Mouse (Mus musculus) liver, adult 2 months (tissue): ENCODE measurements at regions not wholly inside any gene's neighbourhood (a gene's known extent, or its start where the extent isn't known, plus 50 kb on each side); places are given as distances from the start of the nearest gene placed in this dataset.

Experiments used
- DNase-seq: peaks from one replicate; pipeline ENCODE4 v3.0.0-alpha.2; 2011; ENCODE audit warnings: low read depth, low spot score; ENCODE audit errors: extremely low read depth
- H3K27ac ChIP-seq: fragments of 200-500 bp; replicated peaks from 2 replicates; pipeline ENCODE4 v1.5.1; 2012; ENCODE audit warnings: low read depth, mild to moderate bottlenecking, control low read depth, inconsistent platforms, low read length; ENCODE audit not compliant: insufficient read depth
- H3K27me3 ChIP-seq: fragments of 200-500 bp; 2 replicates; pipeline ENCODE4 v1.6.1; 2012; ENCODE audit warnings: mild to moderate bottlenecking, moderate library complexity, low read length, inconsistent platforms; ENCODE audit not compliant: control insufficient read depth, insufficient read depth
- H3K36me3 ChIP-seq: fragments of 200-500 bp; 2 replicates; pipeline ENCODE4 v1.6.1; 2012; ENCODE audit warnings: low read length, inconsistent platforms; ENCODE audit not compliant: control insufficient read depth, insufficient read depth
- H3K4me1 ChIP-seq: fragments of 200-500 bp; 2 replicates; pipeline ENCODE4 v1.6.1; 2011; ENCODE audit warnings: low read length; ENCODE audit not compliant: control insufficient read depth, insufficient read depth
- H3K4me3 ChIP-seq: fragments of 200-500 bp; 2 replicates; pipeline ENCODE4 v1.5.1; 2011; ENCODE audit warnings: low read depth, mild to moderate bottlenecking, control low read depth, low read length, moderate library complexity; ENCODE audit not compliant: insufficient read depth
- H3K79me2 ChIP-seq: fragments of 200-500 bp; 2 replicates; pipeline ENCODE4 v1.6.1; 2012; ENCODE audit warnings: inconsistent platforms, mild to moderate bottlenecking, low read length, moderate library complexity; ENCODE audit not compliant: control insufficient read depth, insufficient read depth
- H3K9ac ChIP-seq: fragments of 200-500 bp; 2 replicates; pipeline ENCODE4 v1.6.1; 2012; ENCODE audit warnings: low read depth, mild to moderate bottlenecking, control low read depth, inconsistent platforms, low read length
- CTCF ChIP-seq: fragments of 200-500 bp; IDR thresholded peaks from 2 replicates; pipeline ENCODE4 v1.5.1; 2011; ENCODE audit warnings: low read depth, low read length, control low read depth
- POLR2A ChIP-seq: fragments of 200-500 bp; IDR thresholded peaks from 2 replicates; pipeline ENCODE4 v1.6.1; 2011; ENCODE audit warnings: low read length, control low read depth; ENCODE audit not compliant: insufficient read depth; ENCODE audit errors: extremely low read depth
- WGBS: fragments of 180-500 bp; shearing (Covaris S2); methylation state at CpG from one replicate; pipeline ENCODE4 v1.1.7; 2018; 5-methylcytosine and 5-hydroxymethylcytosine counted together

DNA sequence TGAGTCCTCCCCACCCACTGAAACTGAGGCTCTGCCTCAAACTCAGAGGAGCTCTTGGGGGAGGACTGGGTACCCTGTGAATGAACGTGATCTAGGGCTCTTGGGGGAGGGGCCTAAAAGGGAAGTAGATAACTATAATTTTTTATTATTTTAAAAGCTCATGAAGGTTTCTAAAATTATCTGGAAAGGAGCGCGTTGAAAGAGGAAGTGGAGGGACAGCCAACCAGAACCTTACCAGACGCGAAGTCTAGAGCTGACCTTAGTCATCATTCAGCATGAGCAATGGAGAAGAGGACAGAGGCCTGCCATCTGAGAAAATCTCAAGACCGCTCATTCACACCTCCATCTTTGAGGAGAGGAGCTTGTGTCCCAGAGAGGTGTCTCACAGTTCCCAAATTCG lies 98.0 kb upstream of the Atxn1 start:
- no peaks in the 10 kb centered on the region for H3K4me1 ChIP-seq
- no peaks in the 10 kb centered on the region for H3K36me3 ChIP-seq
- no peak overlapping the region for H3K9ac ChIP-seq
- WGBS, result 82% methylated on average over 7 of the region's 7 CpGs
- no peak for TF ChIP-seq CTCF
- H3K4me3 ChIP-seq, result no peak overlapping the region
- no peaks in the 10 kb centered on the region for H3K79me2 ChIP-seq
- no peaks in the 10 kb centered on the region for H3K27me3 ChIP-seq
- H3K27ac ChIP-seq, result no peak overlapping the region
- DNase-seq, result no peak

DNA sequence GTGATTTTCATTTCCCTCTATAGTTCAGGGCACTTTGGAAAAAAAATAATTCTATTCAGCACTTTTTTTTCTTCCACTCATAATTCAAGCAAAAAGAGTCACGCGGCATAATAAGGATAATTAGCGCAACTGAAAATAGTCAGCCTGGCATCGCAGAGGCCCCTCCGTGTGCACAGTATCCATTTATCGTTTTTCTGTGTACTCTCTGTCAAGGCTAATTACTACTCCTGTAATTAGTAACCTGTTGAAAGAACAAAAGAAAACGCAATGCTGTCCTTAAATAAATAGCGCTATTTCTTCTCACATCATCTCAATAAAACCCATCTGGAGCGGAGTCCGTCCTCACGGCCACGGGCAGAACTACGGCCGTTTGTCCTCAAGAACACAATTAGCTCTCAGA lies 95.1 kb upstream of the Atxn1 start:
- 94% methylated on average over 14 of the region's 14 CpGs for WGBS
- DNase-seq, result no peak
- H3K27me3 ChIP-seq, result no peaks in the 10 kb centered on the region
- no peak overlapping the region for H3K9ac ChIP-seq
- TF ChIP-seq CTCF (no peak), POLR2A (no peak)
- H3K79me2 ChIP-seq, result no peaks in the 10 kb centered on the region
- H3K4me3 ChIP-seq, result no peak overlapping the region
- H3K27ac ChIP-seq, result no peak overlapping the region
- no peaks in the 10 kb centered on the region for H3K36me3 ChIP-seq
- H3K4me1 ChIP-seq, result peaks cover 2% of the 10 kb centered on the region; the same call in 1 of the 2 replicates

DNA sequence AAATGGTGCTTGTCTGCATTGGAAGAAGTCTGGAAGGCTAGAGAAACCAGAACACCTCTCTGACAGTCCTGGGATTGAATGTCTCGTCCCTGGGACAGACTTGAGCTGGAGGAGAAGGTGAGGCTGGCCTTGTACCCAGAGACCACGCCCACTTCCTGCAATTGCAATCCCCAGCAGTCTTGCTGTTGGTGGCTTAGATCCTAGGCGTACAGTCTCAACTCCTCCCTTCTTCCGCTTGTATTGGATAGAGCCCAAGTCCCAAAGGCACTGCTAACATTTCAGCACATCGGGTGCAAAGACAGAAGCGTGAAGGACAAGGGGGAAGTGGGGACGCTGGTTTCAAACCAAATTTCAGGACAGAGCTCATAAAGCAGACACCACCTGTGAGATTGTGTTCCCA lies 94.1 kb upstream of the Atxn1 start:
- Histone ChIP-seq H3K9ac (no peak overlapping the region), H3K27me3 (no peaks in the 10 kb centered on the region), H3K79me2 (no peaks in the 10 kb centered on the region), H3K4me3 (no peak overlapping the region), H3K4me1 (peaks cover 2% of the 10 kb centered on the region; the same call in 1 of the 2 replicates), H3K27ac (no peak overlapping the region), H3K36me3 (no peaks in the 10 kb centered on the region)
- no peak for TF ChIP-seq POLR2A
- no peak for TF ChIP-seq CTCF
- no peak for DNase-seq
- WGBS, result 27% methylated on average over 7 of the region's 7 CpGs

DNA sequence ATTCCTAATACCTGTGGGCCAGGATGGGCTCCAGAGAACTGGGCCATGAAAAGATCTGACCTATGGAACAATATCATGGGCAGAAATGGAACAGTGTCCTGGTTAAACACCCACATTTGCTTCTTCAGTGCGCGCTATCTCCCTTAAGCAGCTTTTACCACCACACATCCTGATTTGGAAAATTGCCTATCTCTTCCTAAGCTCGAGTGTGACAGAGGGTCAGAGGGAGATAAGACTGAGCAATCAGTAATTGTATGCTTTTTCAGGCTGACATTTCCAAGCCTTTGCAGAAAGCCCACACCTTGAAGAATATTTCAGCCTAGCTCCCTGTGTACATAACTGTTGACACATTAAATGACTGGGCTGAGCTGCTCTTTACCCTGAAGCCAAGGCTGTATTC lies 93.5 kb upstream of the Atxn1 start:
- TF ChIP-seq CTCF, result no peak
- TF ChIP-seq POLR2A, result no peak
- no peak overlapping the region for H3K4me3 ChIP-seq
- no peaks in the 10 kb centered on the region for H3K27me3 ChIP-seq
- peaks cover 2% of the 10 kb centered on the region; the same call in 1 of the 2 replicates for H3K4me1 ChIP-seq
- no peak overlapping the region for H3K9ac ChIP-seq
- no peaks in the 10 kb centered on the region for H3K36me3 ChIP-seq
- no peaks in the 10 kb centered on the region for H3K79me2 ChIP-seq
- WGBS, result 65% methylated on average over 3 of the region's 3 CpGs
- DNase-seq, result no peak
- H3K27ac ChIP-seq, result no peak overlapping the region

DNA sequence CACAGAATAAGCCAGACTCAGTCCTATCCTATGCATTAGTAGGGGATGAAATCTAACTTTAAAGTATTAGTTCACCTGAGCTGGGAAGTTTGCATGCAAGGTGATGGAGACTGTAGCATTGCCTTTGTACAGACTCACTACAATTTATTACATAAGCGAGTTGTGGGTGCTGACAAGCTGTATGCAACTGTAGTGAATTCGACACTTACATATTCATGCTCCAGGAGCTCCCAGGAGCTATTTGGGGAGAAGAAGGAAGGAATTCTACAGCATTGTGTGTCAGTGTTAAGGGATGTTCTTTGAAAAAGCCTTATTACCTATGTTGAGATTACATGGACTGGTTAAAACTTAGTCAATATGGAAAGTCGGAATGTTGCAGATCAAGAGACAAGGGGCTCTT lies 90.6 kb upstream of the Atxn1 start:
- 95% methylated on average over 3 of the region's 3 CpGs for WGBS
- no peak overlapping the region for H3K9ac ChIP-seq
- H3K79me2 ChIP-seq, result no peaks in the 10 kb centered on the region
- no peak overlapping the region for H3K4me3 ChIP-seq
- peaks cover 10% of the 10 kb centered on the region; the same call in 1 of the 2 replicates for H3K4me1 ChIP-seq
- TF ChIP-seq POLR2A (no peak), CTCF (no peak)
- H3K36me3 ChIP-seq, result no peaks in the 10 kb centered on the region
- H3K27ac ChIP-seq, result no peak overlapping the region
- no peak for DNase-seq
- H3K27me3 ChIP-seq, result no peaks in the 10 kb centered on the region

DNA sequence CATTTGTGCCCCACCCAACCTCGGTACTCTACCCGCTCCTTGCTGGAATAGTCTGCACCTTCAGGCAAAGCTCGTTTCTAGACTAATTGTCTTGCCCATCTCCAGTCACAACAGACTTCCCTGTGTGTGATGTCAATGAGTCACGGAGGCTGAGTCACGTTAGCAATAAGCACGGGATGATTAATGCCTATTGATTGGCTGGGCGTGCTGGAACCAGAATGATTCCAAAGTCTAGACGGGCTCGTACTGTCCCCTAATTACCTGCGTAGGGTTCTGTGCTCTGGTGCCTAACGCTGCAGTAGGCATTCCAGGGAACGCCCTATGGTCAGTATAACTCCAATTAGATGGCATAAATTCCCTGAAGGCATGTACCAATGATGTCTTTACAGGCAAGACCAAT lies 78.8 kb upstream of the Atxn1 start:
- DNase-seq, result peak; percentile 27
- TF ChIP-seq POLR2A, result no peak
- TF ChIP-seq CTCF, result no peak
- H3K9ac ChIP-seq, result no peak overlapping the region
- no peaks in the 10 kb centered on the region for H3K27me3 ChIP-seq
- 68% methylated on average over 12 of the region's 12 CpGs for WGBS
- H3K4me1 ChIP-seq, result no peaks in the 10 kb centered on the region
- no peak overlapping the region for H3K27ac ChIP-seq
- H3K36me3 ChIP-seq, result no peaks in the 10 kb centered on the region
- no peak overlapping the region for H3K4me3 ChIP-seq
- no peaks in the 10 kb centered on the region for H3K79me2 ChIP-seq
